Mouse (Mus musculus): Measurements from ENCODE around the gene Mxi1. TPM values are rescaled to one million over a fixed set of nuclear protein-coding genes. Genes with fewer than 3 reads are reported as not detected.

Mxi1 gene
- total and polyA plus RNA-seq, 2 experiments from 2014 or later, result 48.4 to 48.9 TPM

- no peak overlapping the region for H3K27ac ChIP-seq (ENCODE audit: low read depth, low read length)
- DNase-seq (no peak), ATAC-seq (no peak)
- H3K27me3 ChIP-seq (ENCODE audit: insufficient read depth, low read length), result no peaks in the 10 kb centered on the region
- H3K9ac ChIP-seq, result no peak overlapping the region
- no peak overlapping the region for H3K4me3 ChIP-seq (ENCODE audit: low read depth, low read length)
- no peaks in the 10 kb centered on the region for H3K36me3 ChIP-seq (ENCODE audit: insufficient read depth)
- H3K9me3 ChIP-seq (ENCODE audit: low read length), result no peaks in the 10 kb centered on the region
- H3K4me1 ChIP-seq (ENCODE audit: insufficient read depth), result peaks cover 7% of the 10 kb centered on the region; the same call in 1 of the 2 replicates
- no peak overlapping the region for H3K4me2 ChIP-seq (ENCODE audit: low read depth)
- TF ChIP-seq CTCF (IDR thresholded peaks at IDR 0.05; ENCODE audit: low read depth), result no peak
- 69% methylated on average over 17 of the region's 17 CpGs for WGBS
Measured at GRCm38 (mm10) chr19:53423816-53424465, 113.6 kb downstream of the Mxi1 start.

- 73% methylated on average over 18 of the region's 18 CpGs for WGBS
- no peak for ATAC-seq
- no peak for TF ChIP-seq CTCF (IDR thresholded peaks at IDR 0.05; ENCODE audit: low read depth)
Measured at GRCm38 (mm10) chr19:53424629-53425028, 114.3 kb downstream of the Mxi1 start.

More at GRCm38 (mm10) chr19:53424629-53425028, 114.3 kb downstream of the Mxi1 start:
- Histone ChIP-seq H3K27ac (ENCODE audit: low read depth, low read length) (no peak overlapping the region), H3K4me3 (ENCODE audit: low read depth, low read length) (no peak overlapping the region), H3K9me3 (ENCODE audit: low read length) (no peaks in the 10 kb centered on the region), H3K36me3 (ENCODE audit: insufficient read depth) (no peaks in the 10 kb centered on the region), H3K9ac (no peak overlapping the region), H3K4me1 (ENCODE audit: insufficient read depth) (peaks cover 7% of the 10 kb centered on the region; the same call in 1 of the 2 replicates), H3K4me2 (ENCODE audit: low read depth) (no peak overlapping the region), H3K27me3 (ENCODE audit: insufficient read depth, low read length) (no peaks in the 10 kb centered on the region)
- no peak for DNase-seq

Other genes starting within 250 kb of the Mxi1 start
- gene Add3, start 170.1 kb upstream of the Mxi1 start, total RNA-seq (2014; rRNA removed), result 51.9 and 52.6 TPM in 2 replicates
- 35.9 and 52.3 TPM in 2 replicates for gene Add3, start 170.1 kb upstream of the Mxi1 start, polyA plus RNA-seq (2015; fragmentation: Nextera tagmentation; extraction: Ambion mirVana)
- gene Gm10197, start 61.2 kb downstream of the Mxi1 start, total RNA-seq (2014; rRNA removed), result not detected in 2 replicates
- not detected in 2 replicates for gene Gm10197, start 61.2 kb downstream of the Mxi1 start, polyA plus RNA-seq (2015; fragmentation: Nextera tagmentation; extraction: Ambion mirVana)
- gene Smndc1, start 80.1 kb downstream of the Mxi1 start, total RNA-seq (2014; rRNA removed), result 13.9 and 15.5 TPM in 2 replicates
- gene Smndc1, start 80.1 kb downstream of the Mxi1 start, polyA plus RNA-seq (2015; fragmentation: Nextera tagmentation; extraction: Ambion mirVana), result 33.9 and 39.3 TPM in 2 replicates
- gene Dusp5, start 218.6 kb downstream of the Mxi1 start, total RNA-seq (2014; rRNA removed), result 7.5 and 7.6 TPM in 2 replicates
- gene Dusp5, start 218.6 kb downstream of the Mxi1 start, polyA plus RNA-seq (2015; fragmentation: Nextera tagmentation; extraction: Ambion mirVana), result 3.9 and 5.0 TPM in 2 replicates

Data from forebrain, postnatal 0 days (tissue).